Mouse (Mus musculus) thymus, postnatal 10 days (tissue): Measurements from ENCODE around the gene Crlf1.

Experiments
- DNase-seq, 2 experiments: peaks; one replicate each; pipeline ENCODE4 v3.0.0; 2021; ENCODE audit warnings: low spot score in 2 of 2

Crlf1 gene

DNA sequence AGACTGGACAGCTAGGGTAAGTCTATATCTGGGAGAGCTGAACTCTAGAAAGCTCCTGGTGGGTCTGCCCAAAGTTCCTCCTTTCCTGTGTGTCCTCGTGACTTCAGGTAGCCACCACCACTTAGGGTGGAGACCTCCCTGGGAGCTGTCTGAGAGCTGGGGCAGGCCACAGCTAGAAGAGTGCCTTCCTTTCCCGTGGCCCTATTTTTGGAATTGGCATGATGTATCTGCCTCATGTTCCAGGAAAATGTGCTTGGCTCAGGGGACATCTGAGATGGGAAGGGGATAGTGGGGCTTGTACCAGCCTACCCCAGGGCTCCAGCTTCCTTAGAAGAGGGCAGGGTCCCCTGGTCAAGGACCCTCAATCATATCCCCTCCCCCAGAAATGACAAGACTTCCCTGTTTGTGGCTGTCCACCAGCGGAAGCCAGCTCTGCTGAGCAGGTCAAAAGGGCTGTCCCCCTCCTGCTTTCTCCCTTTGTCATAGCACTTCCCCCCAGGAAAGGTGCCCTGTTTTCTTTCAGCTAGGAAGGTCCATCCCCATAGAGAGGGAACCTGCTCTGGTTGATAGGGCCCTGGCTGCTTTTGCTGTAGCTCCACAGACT lies 58.7 kb downstream of the Crlf1 start:
- no peak for DNase-seq

DNA sequence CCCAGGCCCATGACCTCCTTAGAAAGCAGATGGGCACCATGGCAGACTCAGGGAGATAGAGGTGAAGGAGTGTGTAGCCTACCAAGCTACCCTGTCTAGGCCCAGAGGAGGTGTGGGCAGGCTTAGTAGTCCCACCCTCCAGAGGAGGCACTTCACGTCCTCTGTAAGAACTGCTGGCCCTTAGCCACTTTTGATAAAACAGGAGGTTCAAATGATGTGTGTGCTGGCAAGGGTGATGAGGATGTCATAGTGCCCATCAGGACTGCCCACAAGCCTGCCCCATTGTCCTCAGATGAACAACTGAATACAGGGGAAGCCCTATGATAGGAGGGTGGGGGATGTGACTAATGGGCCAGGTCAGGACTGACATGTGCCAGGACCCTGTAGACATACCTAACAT lies 59.9 kb downstream of the Crlf1 start:
- DNase-seq = no peak
